Mouse (Mus musculus): ENCODE measurements at regions not wholly inside any gene's neighbourhood (a gene's known extent, or its start where the extent isn't known, plus 50 kb on each side); places are given as distances from the start of the nearest gene placed in this dataset.

DNA sequence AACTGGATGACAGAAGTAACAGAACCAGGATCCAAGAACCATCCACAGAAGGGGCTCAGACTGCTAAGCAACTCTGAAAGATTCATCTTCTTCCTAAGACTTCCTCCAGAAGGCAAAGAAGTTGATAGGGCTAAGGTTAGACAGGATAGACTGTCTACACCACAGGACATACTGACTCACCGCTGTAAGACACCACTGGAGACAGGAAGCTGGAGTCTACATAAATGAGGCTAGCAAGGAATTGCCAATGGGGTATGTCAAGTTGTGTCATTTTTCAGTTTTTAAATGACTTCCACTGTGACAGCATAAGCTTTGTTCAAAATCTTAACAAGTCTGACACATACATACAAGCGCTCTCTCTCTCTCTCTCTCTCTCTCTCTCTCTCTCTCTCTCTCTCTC is 645.4 kb upstream of the Gm10131 start:
- no peak for DNase-seq (ENCODE audit: low spot score in 2 of 2)

DNA sequence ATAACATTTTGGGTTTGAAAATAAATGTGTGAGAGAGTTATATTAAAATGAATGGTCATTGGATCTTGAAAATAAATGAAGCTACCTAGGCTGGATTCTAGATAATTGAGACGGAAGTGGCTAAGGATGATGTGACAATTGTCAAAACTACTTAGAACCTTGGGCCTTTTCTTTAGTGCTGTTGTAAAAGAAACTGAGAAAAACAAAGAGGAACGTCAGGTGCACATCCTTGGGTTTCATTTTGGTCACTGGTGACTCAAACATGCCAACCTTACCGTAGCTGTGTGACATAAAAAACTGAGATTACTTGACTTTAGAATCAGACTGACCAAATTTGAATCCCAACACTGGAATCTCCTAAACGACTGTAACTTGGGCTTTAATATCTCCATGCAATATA is 644.6 kb upstream of the Gm10131 start:
- DNase-seq (ENCODE audit: low spot score in 2 of 2), result no peak

DNA sequence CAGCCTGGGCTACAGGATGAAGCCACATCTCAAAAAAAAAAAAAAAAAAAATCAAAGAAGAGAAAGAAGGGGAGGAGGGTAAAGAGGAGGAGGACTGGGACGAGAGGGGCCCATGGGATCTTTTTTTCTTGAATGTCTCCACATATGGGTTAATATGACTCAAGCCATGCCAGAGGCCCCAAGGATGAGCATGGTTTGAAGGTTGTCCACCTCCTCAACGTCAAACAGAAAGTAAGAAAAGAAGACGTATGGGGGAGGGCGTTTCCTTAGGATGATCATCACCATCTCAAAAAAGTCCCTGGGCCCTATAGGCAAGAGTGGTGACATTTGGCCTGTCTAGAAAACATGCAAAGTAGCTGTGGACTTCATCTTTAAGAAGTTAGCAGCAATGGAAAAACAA is 643.9 kb upstream of the Gm10131 start:
- no peak for DNase-seq (ENCODE audit: low spot score in 2 of 2)

DNA sequence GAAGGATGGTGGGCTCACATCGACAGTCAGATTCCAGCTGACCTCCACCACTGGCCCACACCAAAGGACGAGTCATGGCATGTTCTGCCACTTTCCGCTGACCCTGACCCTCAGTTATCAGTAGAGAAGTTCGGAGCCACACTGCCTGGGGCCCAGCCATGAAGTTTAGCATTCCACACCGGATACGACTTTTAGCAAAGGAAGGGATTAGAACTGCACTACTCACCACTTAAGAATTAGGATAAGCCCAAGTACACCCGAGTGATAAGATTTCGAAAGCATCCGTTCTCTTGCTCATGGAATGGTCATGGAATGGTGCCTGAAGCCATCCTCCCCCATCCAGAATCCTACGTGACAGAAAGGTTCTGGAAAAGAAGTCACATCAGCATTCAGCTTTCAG is 641.5 kb upstream of the Gm10131 start:
- DNase-seq (ENCODE audit: low spot score in 2 of 2), result no peak

DNA sequence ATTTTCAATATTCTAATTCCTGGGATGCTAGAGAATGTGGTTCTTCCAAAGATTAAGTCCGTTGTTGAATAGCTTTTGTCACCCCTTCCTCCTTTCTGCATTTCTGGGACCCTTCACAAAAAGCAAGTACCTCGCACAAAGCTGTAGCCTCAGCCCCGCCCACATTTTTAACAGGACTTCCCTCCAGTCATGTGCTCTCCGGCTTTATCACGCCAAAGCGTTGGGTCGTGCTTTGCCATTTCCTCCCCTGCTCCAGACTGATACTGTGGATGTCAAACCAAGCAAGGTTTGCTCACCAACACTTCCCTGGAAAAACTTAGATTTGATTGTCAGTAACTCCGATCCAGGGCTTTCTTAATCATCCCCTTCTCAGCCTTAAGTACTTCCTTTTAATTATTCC is 637.0 kb upstream of the Gm10131 start:
- DNase-seq (ENCODE audit: low spot score in 2 of 2), result no peak

DNA sequence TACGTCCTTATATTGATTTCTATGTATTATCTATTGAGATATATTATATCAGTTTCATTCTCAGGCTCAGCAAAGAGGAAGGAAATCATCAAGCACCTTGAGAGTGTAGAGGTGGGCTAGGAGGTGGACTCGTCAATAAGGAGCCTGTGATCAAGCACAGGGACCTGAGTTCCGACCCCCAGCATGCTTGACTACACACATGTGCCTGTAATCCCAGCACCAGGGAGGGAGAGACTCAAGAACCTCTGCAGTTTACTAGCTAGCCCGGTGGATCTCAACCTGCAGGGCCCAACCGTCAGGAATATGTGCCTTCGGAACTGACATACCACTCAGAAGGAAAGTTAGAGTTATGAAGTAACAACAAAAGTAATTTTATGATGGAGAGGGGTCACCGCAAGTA is 634.2 kb upstream of the Gm10131 start:
- no peak for DNase-seq (ENCODE audit: low spot score in 2 of 2)

DNA sequence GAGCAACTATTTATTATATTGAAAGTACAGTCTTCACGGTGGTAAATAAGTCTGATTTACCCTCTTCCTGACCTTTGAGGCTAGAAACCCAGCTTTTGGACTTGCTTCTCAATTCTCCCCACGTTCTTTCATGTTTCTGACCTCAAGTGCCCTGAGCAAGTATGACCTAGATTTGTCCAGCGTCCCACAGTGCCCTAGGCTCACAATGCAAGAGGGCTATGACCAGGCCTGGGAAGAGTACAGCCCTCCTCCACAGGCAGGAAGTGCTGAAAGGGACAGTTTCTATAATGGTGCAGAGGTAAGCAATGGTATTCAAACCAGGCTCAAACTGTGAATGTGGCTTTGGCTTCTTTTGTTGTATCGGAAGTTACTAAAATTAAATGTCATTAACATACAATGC is 633.1 kb upstream of the Gm10131 start:
- no peak for DNase-seq (ENCODE audit: low spot score in 2 of 2)

DNA sequence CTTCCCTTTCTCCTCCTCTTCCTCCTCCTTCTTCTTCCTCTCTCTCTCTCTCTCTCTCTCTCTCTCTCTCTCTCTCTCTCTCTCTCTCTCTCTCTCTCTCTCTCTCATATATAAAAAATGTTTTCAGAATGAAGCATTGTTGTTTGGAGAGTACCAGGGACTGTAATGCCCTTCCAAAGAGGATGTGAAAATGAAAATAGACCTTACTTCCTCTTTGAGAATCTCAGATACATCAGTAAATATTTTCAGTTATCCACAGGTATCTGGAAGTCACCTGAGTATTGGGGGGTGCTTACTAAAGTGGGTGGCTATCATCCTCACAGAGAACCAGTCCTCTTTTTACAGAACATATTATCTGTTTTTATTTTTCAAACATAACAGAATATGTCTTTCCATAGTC is 632.6 kb upstream of the Gm10131 start:
- no peak for DNase-seq (ENCODE audit: low spot score in 2 of 2)

DNA sequence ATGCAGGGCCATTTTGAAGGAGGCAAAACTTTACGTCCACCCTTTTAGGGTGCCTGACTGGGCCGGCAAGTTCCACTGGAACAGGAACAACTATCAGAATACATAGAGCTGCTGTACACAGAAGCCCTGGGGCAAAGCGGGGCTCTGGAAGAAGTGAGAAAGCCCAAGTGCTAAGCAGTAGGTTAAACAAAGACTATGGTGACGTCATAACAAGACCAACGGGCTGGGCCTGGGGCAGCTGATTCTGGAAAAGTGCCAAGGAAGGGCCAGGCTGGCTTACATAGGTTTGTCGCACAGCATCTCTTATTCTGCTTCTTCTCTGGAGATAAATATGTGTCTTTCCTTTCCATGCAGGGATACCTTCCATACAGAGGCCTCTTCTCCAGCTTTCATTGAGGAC is 631.6 kb upstream of the Gm10131 start:
- DNase-seq (ENCODE audit: low spot score in 2 of 2), result no peak

DNA sequence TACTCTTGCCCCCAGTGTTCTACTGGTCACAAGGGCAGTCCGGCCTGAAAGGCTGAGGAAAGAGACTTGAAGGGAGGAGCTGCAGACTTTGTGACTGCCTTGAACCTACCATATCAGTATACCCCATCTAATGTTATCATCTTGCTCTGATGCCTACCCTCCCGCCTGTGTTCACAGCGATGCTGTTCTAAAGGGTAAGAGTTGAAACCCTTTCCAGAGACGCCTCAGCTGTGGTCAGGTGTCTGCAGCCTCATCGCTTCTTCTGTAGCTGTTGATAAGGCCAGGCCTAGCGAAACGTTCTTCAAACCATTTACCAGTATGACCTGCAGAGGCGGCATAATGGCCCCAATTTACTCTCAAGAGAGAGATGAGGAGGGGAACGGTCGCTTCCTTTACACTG is 629.3 kb upstream of the Gm10131 start:
- DNase-seq (ENCODE audit: low spot score in 2 of 2), result no peak

DNA sequence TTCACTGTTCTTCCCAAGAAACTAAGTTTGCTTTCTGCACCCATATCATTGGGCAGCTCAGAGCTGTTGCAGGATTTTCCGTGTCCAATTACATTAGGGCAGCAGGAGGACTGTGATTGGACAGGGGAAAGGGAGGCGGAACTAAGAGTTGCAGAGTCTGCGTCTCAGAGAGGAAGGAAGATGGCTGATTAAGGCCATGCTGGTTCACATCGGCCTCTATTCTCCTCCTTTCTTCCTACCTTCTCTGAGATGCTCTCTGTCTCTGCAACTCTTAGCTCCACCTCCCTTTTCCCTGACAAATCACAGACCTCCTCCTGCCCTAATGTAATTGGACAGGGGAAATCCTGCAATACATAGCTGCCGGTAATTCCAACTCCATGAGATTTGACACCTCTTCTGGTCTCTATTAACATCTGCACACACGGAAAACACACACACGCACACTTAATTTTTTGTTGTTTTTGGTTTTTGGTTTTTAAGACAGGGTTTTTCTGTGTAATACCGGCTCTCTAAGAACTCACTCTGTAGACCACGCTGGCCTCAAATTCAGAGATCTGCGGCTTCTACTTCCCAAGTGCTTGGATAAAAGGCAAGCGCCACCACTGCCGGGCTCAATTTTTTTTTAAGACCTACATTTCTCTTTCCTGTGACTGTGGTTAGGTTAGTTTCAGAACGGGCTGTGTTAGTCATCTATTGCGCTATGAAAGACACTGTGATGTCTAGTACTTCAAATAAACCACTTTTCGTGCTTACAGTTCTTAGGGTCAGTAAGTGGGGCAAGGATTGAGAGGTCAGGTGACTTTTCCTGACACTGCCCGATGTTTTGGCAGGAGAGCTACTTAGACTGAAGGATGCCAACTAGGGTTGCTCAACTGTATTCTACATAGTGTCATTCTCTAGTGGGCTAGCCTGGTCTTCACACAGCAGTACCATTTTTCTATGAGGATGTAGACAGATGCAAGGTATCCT is 628.6 kb upstream of the Gm10131 start:
- no peak for DNase-seq (ENCODE audit: low spot score in 2 of 2)

DNA sequence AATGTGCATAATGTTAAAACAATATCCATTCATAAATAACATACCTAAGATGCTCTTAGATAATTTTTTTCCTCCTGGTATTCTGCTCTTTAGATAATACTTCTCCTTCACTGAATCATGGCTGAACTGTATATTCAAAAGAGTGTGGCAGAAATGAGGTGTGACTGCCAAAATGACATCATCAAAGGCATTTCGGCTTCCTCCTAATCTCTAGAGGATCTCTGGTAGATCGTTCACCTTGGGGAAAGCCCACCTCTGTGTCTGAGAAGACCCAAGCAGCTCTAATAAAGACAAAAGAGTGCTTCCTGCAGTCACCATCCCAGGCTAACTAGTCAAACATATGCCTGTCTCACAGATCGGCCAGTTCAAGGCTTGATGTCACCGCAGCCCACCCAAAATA is 624.7 kb upstream of the Gm10131 start:
- DNase-seq (ENCODE audit: low spot score in 2 of 2), result no peak

DNA sequence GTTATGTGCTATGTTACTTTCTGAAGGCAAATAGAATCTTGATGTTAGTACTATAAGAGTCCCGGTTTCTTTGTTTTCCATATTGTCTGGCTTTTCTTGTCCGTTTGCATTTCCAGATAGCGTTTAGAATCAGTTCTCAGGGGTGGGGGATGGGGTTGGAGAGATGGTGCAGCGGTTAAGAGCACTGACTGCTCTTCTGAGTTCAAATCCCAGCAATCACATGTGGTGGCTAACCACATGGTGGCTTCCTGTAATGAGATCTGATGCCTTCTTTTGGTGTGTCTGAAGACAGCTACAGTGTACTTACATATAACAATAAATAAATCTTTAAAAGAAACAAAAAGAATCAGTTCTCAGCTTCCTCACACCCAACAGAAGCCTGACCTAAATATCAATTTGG is 623.5 kb upstream of the Gm10131 start:
- DNase-seq (ENCODE audit: low spot score in 2 of 2), result no peak

DNA sequence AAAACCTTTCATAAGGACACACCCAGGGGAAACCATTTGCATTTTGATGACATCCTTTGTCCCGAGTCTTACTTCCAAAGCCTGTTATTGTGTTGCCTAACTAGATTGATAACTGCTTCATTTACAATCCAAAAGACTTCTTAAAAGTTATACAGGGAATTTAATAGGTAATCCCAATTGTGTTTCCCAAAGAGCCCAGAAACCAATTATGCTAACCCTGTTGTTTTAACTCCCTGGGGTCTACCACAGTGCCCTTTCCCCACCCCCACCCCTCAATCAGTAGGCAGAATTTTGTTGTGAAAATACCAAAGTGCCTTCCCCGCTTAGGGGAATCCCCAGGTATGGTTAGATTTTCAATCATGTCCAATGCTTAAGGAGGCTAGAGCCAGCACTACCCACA is 621.3 kb upstream of the Gm10131 start:
- no peak for DNase-seq (ENCODE audit: low spot score in 2 of 2)

DNA sequence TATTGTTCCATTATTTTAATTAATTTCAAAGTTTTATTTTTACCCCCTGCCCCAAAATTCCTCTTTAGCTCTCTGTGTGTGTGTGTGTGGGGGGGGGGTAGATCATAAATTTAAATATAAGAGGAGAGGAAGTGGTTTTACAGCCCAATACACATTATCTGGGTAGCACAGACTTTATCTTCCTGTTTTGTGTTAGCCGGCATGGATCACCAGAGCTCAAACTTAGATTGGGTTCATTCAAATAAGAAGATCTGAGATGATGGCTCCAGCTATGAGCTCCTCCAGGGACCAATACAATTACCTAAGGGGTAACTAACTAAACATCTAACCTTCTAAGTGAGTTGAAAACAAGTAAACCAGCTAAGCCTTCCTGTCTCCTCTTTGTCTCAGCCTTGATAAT is 620.8 kb upstream of the Gm10131 start:
- no peak for DNase-seq (ENCODE audit: low spot score in 2 of 2)

DNA sequence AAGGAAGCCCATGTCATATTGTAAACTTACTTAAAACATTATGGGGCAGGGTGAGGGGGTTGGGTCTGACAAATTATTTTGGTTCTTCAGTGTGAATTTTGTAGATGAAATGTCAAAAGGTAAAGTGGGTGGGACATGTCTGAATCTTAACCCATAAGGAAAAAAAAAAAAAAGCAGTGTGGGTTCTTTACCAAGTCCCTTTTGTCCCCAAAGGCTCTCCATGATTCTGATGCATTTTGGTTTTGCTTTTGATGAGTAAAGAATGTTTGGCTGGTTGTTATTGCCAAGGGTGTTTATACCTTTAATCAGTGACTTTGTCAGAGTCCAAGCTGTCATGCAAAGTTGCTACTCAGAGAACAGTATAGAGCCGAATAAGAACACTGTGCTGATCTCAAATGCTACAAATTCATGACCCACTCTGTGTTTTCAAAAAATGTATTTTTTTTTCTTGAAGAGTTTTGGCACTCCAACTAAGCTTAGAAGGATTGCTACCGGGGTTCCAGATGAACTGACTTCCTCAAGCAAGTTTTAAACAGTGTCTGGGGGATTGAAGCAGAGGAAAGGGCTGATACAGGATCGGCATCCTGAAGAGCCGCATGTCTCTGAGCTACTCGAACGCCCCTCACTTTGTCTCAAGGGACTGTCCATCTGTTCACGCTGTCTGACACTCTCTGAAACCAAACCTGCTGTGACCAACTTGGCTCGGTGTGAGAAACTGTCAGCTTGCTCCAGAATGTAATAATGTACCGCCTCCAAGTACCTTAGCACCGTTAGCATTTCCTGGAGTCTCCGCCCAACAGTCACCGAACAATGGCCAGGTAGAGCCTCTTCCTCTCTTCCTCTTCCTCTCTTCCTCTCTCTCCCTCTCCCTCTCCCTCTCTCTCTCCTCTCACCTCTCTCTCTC is 619.8 kb upstream of the Gm10131 start:
- DNase-seq (ENCODE audit: low spot score in 2 of 2), result no peak

DNA sequence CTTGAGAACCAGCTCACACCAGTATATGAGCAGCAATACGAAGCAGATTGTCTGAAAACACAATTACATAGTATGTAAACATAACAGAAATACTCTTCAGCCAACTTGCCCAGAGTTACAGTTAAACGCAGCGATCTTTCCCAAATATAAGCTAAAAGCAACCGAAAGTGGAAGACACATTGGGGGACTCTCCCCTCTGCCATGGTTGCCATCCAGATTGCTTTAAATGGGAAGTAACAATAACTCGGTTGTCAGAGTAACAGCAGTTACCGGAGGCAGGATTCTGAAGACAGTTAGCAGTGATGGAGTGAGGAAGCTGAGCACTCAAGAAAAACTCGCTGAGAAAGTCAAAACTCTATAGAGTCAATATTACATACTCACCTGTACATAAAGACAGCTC is 618.0 kb upstream of the Gm10131 start:
- DNase-seq (ENCODE audit: low spot score in 2 of 2), result no peak

DNA sequence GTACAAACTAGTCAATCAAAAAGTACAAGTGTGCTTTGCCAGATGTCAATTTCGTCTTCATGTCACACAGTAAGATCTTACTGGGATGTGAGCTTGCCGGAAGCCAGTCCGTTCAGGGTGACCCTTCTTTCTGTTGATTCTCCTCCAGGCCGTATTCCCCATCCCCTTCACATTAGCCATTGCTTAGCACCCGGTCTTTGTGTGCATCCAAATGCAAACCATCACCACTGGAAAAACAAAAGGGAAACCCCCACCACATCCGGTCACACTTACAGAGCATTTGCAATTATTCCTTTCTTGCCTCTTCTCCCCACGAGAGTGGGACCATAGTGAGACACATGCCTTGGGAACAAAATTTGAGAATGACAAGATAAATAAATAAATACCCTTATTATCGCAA is 616.2 kb upstream of the Gm10131 start:
- DNase-seq (ENCODE audit: low spot score in 2 of 2), result no peak

DNA sequence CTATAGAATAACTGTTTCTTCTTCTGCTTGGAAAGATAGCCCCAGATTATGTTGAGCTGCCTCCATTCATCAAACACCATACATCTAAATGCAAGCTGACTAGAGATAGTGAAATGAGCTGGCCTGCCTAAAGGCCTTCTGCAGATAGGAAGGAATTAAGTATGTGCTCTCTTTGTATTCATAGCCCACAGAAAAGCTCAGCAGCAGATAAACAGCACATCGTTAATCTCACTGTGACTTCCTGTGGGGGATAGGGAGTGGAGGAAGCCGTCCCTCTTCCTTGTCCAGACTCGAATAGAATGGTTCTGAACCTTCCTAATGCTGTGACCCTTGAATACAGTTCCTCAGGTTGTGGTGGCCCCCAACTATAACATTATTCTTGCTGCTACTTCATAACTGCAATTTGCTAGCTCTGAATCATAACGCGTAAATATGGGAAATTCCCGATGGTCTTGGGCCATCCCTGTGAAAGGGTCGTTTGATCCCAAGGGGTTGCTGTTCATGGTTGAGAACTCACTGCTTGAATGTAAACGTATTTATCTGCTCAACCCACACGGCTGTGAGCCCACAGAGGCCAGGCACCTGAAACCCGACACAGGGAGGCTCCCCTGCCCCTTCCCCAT is 614.7 kb upstream of the Gm10131 start:
- no peak for DNase-seq (ENCODE audit: low spot score in 2 of 2)

DNA sequence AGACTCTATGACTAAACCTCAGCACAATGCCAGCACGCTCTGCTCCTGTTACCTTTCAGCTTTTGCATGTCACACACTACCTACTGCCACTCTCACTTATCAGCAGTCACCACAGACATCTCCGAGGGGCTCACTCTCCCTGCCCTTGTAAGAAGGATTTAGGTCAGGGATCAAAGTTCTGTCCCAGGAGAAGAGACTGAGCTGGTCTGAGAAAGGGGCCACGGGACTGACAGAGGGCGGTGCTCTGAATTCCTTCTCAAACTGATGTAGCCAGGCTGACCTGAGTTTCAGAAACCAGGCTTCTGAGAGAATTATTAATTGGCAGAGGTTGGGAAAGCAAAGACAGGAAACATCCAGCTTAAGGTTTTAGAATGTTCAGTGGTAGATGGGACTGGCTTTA is 614.0 kb upstream of the Gm10131 start:
- no peak for DNase-seq (ENCODE audit: low spot score in 2 of 2)

DNA sequence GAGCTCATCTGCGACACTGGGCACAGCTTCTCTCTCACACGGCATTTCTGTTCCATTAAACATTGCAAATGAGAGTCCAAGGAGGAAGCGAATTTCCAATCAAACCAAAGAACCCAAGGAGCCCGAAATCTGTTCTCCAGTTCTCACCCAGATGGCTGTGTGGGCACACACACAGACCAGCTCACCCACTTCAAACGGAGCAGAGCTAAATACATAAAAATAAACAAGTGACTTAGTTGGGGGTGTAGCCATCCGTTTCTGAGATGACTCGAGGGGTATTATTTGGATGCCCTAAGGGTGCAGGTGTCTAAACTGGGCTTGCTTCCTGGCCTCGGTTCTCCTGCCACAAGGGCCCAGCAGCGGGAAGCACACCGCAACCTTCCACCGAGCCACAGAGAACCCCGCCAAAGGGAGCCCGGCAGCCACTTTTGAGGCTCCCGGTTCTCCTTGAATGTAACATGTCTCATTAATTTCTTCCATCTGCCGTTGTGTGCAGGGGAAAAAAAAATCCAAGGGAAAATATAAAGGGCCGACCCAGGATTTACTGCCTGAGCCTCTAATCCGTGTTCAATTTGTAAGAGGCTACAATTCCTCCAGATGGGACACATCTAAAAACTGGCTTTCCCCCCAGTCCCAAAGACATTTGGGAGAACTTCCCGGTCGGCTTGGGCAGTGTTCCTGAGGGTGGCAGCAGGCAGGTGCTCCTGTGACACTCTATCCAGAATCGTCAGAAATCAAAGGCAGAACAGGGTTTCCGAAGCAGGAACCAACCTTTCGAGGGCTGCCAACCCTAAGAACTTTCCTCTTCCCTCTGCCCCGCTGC is 598.6 kb upstream of the Gm10131 start:
- DNase-seq (ENCODE audit: low spot score in 2 of 2), result no peak

DNA sequence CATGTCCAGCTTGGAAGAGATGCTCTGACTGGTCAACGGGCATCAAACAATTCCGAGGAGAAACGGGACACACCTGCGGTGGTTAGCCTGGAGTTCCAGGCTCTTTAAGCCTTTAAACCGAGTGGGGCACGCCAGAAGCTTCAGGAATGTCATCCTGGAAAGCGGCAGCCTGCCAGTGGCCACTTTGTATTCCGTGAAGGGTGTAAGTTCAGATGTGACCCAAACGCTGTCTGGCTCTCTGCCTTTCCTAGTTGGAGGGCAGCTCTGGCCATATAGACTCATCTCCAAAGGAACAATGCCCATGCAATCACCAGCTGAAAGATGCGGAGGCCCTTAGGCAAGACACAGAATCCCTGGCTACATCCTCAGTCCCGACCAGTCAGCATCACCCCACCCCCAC is 597.8 kb upstream of the Gm10131 start:
- no peak for DNase-seq (ENCODE audit: low spot score in 2 of 2)

Measured in frontal cortex, postnatal 10 days (tissue).